Mouse (Mus musculus): Measurements from ENCODE around the gene Rnf144b. TPM values are rescaled to one million over a fixed set of nuclear protein-coding genes. Genes with fewer than 3 reads are reported as not detected.

Rnf144b gene
- polyA plus RNA-seq, 1 experiment from 2014 or later, result 1.5 TPM

DNA sequence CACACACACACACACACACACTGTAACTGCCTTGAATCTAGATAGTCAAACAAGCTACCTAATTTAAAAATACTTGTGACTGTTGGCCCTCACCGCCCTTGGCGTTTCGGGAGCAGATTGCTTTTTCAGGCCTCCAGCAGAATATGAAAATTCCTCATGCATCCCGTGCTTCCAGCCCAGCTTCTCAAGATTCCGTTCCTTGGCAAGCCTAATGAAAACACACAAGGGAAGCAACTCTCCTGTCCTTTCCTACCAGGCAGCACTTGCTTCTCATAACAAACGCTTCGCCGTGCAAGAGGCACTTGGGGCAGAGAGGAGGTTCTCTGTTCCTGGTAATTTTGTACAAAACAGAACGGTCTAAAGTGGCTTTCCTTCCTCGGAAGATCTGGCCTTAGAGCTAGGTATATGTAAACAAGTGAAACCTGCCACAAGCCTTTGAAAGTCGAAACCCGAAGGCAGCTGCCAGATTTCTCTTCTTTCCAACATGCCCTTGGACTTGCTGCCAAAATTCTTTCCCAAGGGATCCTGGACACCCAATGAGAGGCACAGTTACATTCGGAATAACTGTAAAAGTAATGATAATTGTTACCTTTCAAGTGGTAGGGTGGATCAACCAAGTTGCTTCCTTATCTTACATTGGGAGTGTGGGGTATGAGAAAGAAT lies 79.6 kb downstream of the Rnf144b start:
- no peak for ATAC-seq (ENCODE audit: insufficient read depth)

DNA sequence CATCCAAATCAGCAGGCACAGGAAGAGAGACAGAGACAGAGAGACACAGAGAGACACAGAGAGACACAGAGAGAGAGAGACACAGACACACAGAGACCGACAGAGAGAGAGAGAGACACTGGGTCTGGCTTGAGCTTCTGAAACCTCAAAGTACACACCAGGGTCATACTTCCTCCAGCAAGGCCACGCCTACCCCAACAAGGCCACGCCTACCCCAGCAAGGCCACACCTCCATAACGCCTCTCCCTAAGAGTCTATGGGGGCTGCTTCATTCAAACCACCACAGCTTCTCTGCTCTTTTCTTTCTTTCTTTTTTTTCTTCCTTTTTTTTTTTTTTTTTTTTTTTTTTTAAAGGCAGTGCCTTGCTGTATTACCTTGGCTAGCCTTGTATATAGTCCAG lies 88.0 kb downstream of the Rnf144b start:
- DNase-seq, result no peak
- WGBS, result 65% methylated on average over 4 of the region's 4 CpGs
- H3K27ac ChIP-seq (ENCODE audit: low read depth), result no peak overlapping the region
- no peaks in the 10 kb centered on the region for H3K36me3 ChIP-seq (ENCODE audit: insufficient read depth)
- no peak overlapping the region for H3K9ac ChIP-seq
- no peak overlapping the region for H3K4me2 ChIP-seq
- H3K4me3 ChIP-seq (ENCODE audit: low read depth, low read length), result no peak overlapping the region
- TF ChIP-seq CTCF (IDR thresholded peaks at IDR 0.05; ENCODE audit: low read depth), result no peak
- peaks cover 4% of the 10 kb centered on the region; the same call in 1 of the 2 replicates for H3K9me3 ChIP-seq (ENCODE audit: low read depth, low read length)
- H3K4me1 ChIP-seq (ENCODE audit: insufficient read depth), result no peaks in the 10 kb centered on the region
- ATAC-seq (ENCODE audit: insufficient read depth), result no peak
- no peaks in the 10 kb centered on the region for H3K27me3 ChIP-seq (ENCODE audit: insufficient read depth, low read length)

More for the DNA sequence above, 79.6 kb downstream of the Rnf144b start:
- Histone ChIP-seq H3K36me3 (ENCODE audit: insufficient read depth) (no peaks in the 10 kb centered on the region), H3K9ac (no peak overlapping the region; the same call in 1 of the 2 replicates), H3K4me2 (no peak overlapping the region), H3K4me3 (ENCODE audit: low read depth, low read length) (no peak overlapping the region), H3K4me1 (ENCODE audit: insufficient read depth) (no peaks in the 10 kb centered on the region), H3K27ac (ENCODE audit: low read depth) (peak overlapping the region; percentile 8; the same call in 1 of the 2 replicates), H3K9me3 (ENCODE audit: low read depth, low read length) (peaks cover 4% of the 10 kb centered on the region; the same call in 1 of the 2 replicates), H3K27me3 (ENCODE audit: insufficient read depth, low read length) (no peaks in the 10 kb centered on the region)
- WGBS, result 24% methylated on average over 13 of the region's 13 CpGs
- no peak for TF ChIP-seq CTCF (IDR thresholded peaks at IDR 0.05; ENCODE audit: low read depth)
- DNase-seq, result peak; percentile 56

DNA sequence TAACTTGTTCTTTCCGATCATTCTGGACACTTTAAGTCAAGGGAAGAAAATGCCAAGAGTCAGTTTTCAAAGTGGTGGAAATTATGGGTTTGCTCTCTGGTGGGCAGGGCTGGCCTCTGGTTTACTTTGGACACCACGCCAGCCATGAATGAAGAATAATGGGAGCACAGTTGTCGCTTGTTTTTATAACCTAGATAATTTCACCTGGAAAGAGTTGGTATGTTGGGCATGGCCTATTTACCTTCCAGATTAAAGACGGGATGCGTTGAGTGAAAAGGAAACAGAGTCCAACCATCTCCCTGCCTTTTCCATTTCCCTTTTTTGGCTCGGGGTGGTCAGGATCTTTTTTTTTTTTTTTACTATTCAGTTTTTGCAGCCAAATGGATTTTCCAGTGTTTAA lies 88.5 kb downstream of the Rnf144b start:
- ATAC-seq (ENCODE audit: insufficient read depth), result no peak
- Histone ChIP-seq H3K4me2 (no peak overlapping the region), H3K27ac (ENCODE audit: low read depth) (no peak overlapping the region), H3K4me1 (ENCODE audit: insufficient read depth) (no peaks in the 10 kb centered on the region), H3K9me3 (ENCODE audit: low read depth, low read length) (peaks cover 4% of the 10 kb centered on the region; the same call in 1 of the 2 replicates), H3K36me3 (ENCODE audit: insufficient read depth) (no peaks in the 10 kb centered on the region), H3K9ac (no peak overlapping the region), H3K27me3 (ENCODE audit: insufficient read depth, low read length) (no peaks in the 10 kb centered on the region), H3K4me3 (ENCODE audit: low read depth, low read length) (no peak overlapping the region)
- TF ChIP-seq CTCF (IDR thresholded peaks at IDR 0.05; ENCODE audit: low read depth), result no peak
- WGBS, result 66% methylated on average over 6 of the region's 6 CpGs
- no peak for DNase-seq

DNA sequence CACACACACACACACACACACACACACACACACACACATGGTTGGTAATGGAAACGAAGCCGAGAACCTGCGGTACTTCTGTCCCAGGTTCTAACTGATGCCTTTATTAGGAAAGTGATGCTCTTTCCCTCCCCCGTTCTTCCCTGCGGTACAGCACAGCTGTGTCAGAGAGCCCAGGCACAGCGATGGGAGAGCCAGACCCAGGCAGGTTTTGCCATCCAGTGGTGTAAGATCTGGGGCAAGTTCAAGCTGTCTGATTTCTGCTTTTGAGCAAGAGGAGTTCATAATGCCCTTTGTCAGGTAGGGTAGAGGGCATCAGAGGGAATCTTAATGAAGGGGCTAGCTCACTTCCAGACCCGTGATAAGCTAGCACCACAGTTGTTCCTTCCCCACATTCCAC lies 89.1 kb downstream of the Rnf144b start:
- no peaks in the 10 kb centered on the region for H3K27me3 ChIP-seq (ENCODE audit: insufficient read depth, low read length)
- TF ChIP-seq CTCF (IDR thresholded peaks at IDR 0.05; ENCODE audit: low read depth), result no peak
- no peak overlapping the region for H3K9ac ChIP-seq
- H3K27ac ChIP-seq (ENCODE audit: low read depth), result no peak overlapping the region
- no peak overlapping the region for H3K4me2 ChIP-seq
- DNase-seq, result no peak
- ATAC-seq (ENCODE audit: insufficient read depth), result no peak
- 82% methylated on average over 7 of the region's 7 CpGs for WGBS
- no peak overlapping the region for H3K4me3 ChIP-seq (ENCODE audit: low read depth, low read length)
- no peaks in the 10 kb centered on the region for H3K4me1 ChIP-seq (ENCODE audit: insufficient read depth)
- H3K36me3 ChIP-seq (ENCODE audit: insufficient read depth), result no peaks in the 10 kb centered on the region
- peaks cover 2% of the 10 kb centered on the region; the same call in 1 of the 2 replicates for H3K9me3 ChIP-seq (ENCODE audit: low read depth, low read length)

DNA sequence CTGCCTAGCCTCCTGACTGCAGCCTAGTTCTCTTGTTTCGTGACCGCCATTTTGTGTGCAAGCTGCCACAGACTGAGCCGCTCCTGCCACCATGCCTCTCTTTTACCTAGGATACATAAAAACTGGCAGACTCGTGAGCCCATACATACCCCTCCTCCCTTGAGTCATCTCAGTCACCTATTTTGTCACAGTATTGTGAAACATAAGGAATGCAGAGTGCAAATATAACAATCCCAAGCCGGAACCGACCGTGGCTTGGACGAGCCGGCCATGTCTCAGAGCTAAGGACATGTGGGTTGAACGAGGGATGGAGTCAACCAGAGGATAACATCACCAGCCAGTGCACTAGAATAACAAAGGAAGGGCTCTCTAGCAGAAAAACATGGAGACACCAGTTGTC lies 91.4 kb downstream of the Rnf144b start:
- ATAC-seq (ENCODE audit: insufficient read depth) (no peak), DNase-seq (no peak)
- Histone ChIP-seq H3K4me1 (ENCODE audit: insufficient read depth) (no peaks in the 10 kb centered on the region), H3K9ac (no peak overlapping the region), H3K27me3 (ENCODE audit: insufficient read depth, low read length) (no peaks in the 10 kb centered on the region), H3K4me2 (no peak overlapping the region), H3K4me3 (ENCODE audit: low read depth, low read length) (no peak overlapping the region), H3K9me3 (ENCODE audit: low read depth, low read length) (no peaks in the 10 kb centered on the region), H3K36me3 (ENCODE audit: insufficient read depth) (no peaks in the 10 kb centered on the region), H3K27ac (ENCODE audit: low read depth) (no peak overlapping the region)
- WGBS, result 77% methylated on average over 10 of the region's 10 CpGs
- no peak for TF ChIP-seq CTCF (IDR thresholded peaks at IDR 0.05; ENCODE audit: low read depth)

DNA sequence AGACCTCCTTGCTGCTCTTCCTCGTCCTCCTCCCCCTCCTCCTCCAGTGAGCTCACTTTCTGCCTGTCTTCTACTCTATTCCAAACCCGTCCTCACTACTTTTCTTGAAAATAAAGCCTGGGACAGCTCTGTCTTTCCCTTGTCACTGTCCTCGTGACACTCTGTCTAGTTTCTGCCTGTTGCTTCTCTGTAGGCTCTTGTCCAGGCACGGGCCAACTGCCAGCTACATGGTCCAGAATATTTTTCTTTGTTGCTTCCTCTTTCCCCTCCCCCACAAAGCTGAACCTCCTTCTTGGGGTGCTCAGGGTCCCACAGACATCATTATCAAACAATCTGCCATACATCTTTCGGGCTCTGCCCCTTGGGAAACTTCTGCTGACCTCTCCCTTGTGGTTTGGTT lies 92.4 kb downstream of the Rnf144b start:
- WGBS, result 57% methylated on average over 5 of the region's 5 CpGs

DNA sequence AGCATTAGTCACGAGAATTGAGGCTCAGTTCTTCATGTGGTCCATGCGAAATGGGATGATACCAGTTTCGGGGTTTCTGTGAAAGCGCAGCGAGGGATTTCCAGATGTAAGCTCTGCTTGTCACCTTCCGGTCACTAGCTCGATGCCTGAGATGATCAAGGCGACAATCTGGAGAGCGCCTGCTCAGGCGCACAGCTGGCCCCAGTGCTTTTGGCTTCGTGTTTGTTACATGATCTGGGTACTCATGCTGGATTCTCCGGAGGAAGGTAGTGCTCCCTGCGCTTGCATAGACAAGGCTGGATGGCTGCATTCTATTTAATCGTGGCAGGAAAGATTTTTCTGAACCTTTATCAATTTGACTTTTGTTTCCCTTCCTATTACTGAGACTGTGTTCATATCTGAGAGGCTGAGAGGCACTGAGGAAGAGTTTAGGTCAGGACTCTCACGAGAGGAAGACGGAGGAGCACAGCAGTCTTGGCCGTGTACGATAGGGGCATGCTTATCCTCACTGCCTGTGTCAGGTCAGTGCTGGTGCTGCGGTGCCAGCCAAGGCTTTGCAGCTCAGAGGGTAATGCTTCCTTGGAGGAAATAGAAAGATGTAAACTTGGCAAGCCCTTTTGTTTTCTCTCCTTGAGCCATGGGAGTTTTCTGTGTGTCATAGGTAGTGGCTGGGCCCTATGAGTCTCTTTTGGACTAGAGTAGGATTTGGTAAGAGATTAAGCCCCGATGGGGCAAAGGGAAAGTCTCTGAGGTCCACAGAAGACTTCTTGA lies 93.5 kb downstream of the Rnf144b start:
- H3K4me1 ChIP-seq (ENCODE audit: insufficient read depth), result no peaks in the 10 kb centered on the region
- H3K27me3 ChIP-seq (ENCODE audit: insufficient read depth, low read length), result no peaks in the 10 kb centered on the region
- WGBS, result 73% methylated on average over 20 of the region's 20 CpGs
- no peaks in the 10 kb centered on the region for H3K36me3 ChIP-seq (ENCODE audit: insufficient read depth)
- H3K27ac ChIP-seq (ENCODE audit: low read depth), result no peak overlapping the region
- H3K9me3 ChIP-seq (ENCODE audit: low read depth, low read length), result no peaks in the 10 kb centered on the region
- DNase-seq, result no peak
- no peak overlapping the region for H3K4me3 ChIP-seq (ENCODE audit: low read depth, low read length)
- ATAC-seq (ENCODE audit: insufficient read depth), result no peak
- no peak for TF ChIP-seq CTCF (IDR thresholded peaks at IDR 0.05; ENCODE audit: low read depth)
- H3K4me2 ChIP-seq, result no peak overlapping the region
- H3K9ac ChIP-seq, result no peak overlapping the region

More for the DNA sequence above, 92.4 kb downstream of the Rnf144b start:
- Histone ChIP-seq H3K36me3 (ENCODE audit: insufficient read depth) (no peaks in the 10 kb centered on the region), H3K4me3 (ENCODE audit: low read depth, low read length) (no peak overlapping the region), H3K4me1 (ENCODE audit: insufficient read depth) (no peaks in the 10 kb centered on the region), H3K9ac (no peak overlapping the region), H3K4me2 (no peak overlapping the region), H3K27ac (ENCODE audit: low read depth) (no peak overlapping the region), H3K9me3 (ENCODE audit: low read depth, low read length) (no peaks in the 10 kb centered on the region), H3K27me3 (ENCODE audit: insufficient read depth, low read length) (no peaks in the 10 kb centered on the region)
- DNase-seq (peak; percentile 66), ATAC-seq (ENCODE audit: insufficient read depth) (0 out of 2 replicates have a peak, but pooled peaks have one; percentile 35)
- no peak for TF ChIP-seq CTCF (IDR thresholded peaks at IDR 0.05; ENCODE audit: low read depth)
